Mouse (Mus musculus): ENCODE measurements at regions not wholly inside any gene's neighbourhood (a gene's known extent, or its start where the extent isn't known, plus 50 kb on each side); places are given as distances from the start of the nearest gene placed in this dataset.
"Not testable (repeated sequence)": the region's sequence is repeated elsewhere in the genome, so short reads cannot be mapped to it uniquely, and the experiment has no call there.

GRCm38 (mm10) chr7:70274312-70274711 lies 92.2 kb downstream of the Nr2f2 start:
- DNase-seq (ENCODE audit: low spot score) (no peak), ATAC-seq (ENCODE audit: insufficient number of reproducible peaks, low FRiP score, low TSS enrichment, low read depth) (no peak)
- Histone ChIP-seq H3K36me3 (ENCODE audit: control insufficient read depth, insufficient read depth, low read length) (no peaks in the 10 kb centered on the region), H3K4me2 (ENCODE audit: low read depth, severe bottlenecking) (no peak overlapping the region), H3K4me3 (ENCODE audit: low read depth, low read length) (no peak overlapping the region), H3K9ac (ENCODE audit: low read length) (no peak overlapping the region), H3K27me3 (ENCODE audit: control insufficient read depth, insufficient read depth, low read length) (peaks cover 9% of the 10 kb centered on the region), H3K9me3 (ENCODE audit: control insufficient read depth, low read length) (no peaks in the 10 kb centered on the region), H3K27ac (replicated peaks; ENCODE audit: low read depth, low read length) (no peak overlapping the region), H3K4me1 (ENCODE audit: control insufficient read depth, insufficient read depth, low read length) (no peaks in the 10 kb centered on the region)
- 38% methylated on average over 2 of the region's 2 CpGs for WGBS

- Histone ChIP-seq H3K4me3 (ENCODE audit: low read depth, low read length) (no peak overlapping the region), H3K36me3 (ENCODE audit: control insufficient read depth, insufficient read depth, low read length) (no peaks in the 10 kb centered on the region), H3K9ac (ENCODE audit: low read length) (no peak overlapping the region), H3K4me2 (ENCODE audit: low read depth, severe bottlenecking) (no peak overlapping the region), H3K9me3 (ENCODE audit: control insufficient read depth, low read length) (no peaks in the 10 kb centered on the region), H3K27me3 (ENCODE audit: control insufficient read depth, insufficient read depth, low read length) (no peaks in the 10 kb centered on the region), H3K4me1 (ENCODE audit: control insufficient read depth, insufficient read depth, low read length) (no peaks in the 10 kb centered on the region), H3K27ac (replicated peaks; ENCODE audit: low read depth, low read length) (no peak overlapping the region)
- ATAC-seq (ENCODE audit: insufficient number of reproducible peaks, low FRiP score, low TSS enrichment, low read depth): no peak
- no peak for DNase-seq (ENCODE audit: low spot score)
- WGBS: 75% methylated on average over 4 of the region's 4 CpGs
Observed at GRCm38 (mm10) chr7:70267075-70267474, 99.5 kb downstream of the Nr2f2 start.

GRCm38 (mm10) chr7:70256806-70257205 lies 109.7 kb downstream of the Nr2f2 start:
- H3K4me1 ChIP-seq (ENCODE audit: control insufficient read depth, insufficient read depth, low read length): no peaks in the 10 kb centered on the region
- WGBS: 93% methylated on average over 4 of the region's 4 CpGs
- H3K9ac ChIP-seq (ENCODE audit: low read length): no peak overlapping the region
- no peak overlapping the region for H3K4me3 ChIP-seq (ENCODE audit: low read depth, low read length)
- H3K9me3 ChIP-seq (ENCODE audit: control insufficient read depth, low read length): no peaks in the 10 kb centered on the region
- DNase-seq (ENCODE audit: low spot score) (no peak), ATAC-seq (ENCODE audit: insufficient number of reproducible peaks, low FRiP score, low TSS enrichment, low read depth) (no peak)
- H3K36me3 ChIP-seq (ENCODE audit: control insufficient read depth, insufficient read depth, low read length): no peaks in the 10 kb centered on the region
- no peak overlapping the region for H3K27ac ChIP-seq (replicated peaks; ENCODE audit: low read depth, low read length)
- H3K27me3 ChIP-seq (ENCODE audit: control insufficient read depth, insufficient read depth, low read length): no peaks in the 10 kb centered on the region
- H3K4me2 ChIP-seq (ENCODE audit: low read depth, severe bottlenecking): no peak overlapping the region

- no peak for ATAC-seq (ENCODE audit: insufficient number of reproducible peaks, low FRiP score, low TSS enrichment, low read depth)
- no peak overlapping the region for H3K4me3 ChIP-seq (ENCODE audit: low read depth, low read length)
- no peaks in the 10 kb centered on the region for H3K9me3 ChIP-seq (ENCODE audit: control insufficient read depth, low read length)
- DNase-seq (ENCODE audit: low spot score): no peak
- H3K4me2 ChIP-seq (ENCODE audit: low read depth, severe bottlenecking): no peak overlapping the region
- H3K27me3 ChIP-seq (ENCODE audit: control insufficient read depth, insufficient read depth, low read length): no peaks in the 10 kb centered on the region
- H3K36me3 ChIP-seq (ENCODE audit: control insufficient read depth, insufficient read depth, low read length): no peaks in the 10 kb centered on the region
- no peaks in the 10 kb centered on the region for H3K4me1 ChIP-seq (ENCODE audit: control insufficient read depth, insufficient read depth, low read length)
- no peak overlapping the region for H3K27ac ChIP-seq (replicated peaks; ENCODE audit: low read depth, low read length)
- no peak overlapping the region for H3K9ac ChIP-seq (ENCODE audit: low read length)
- WGBS: 88% methylated on average over 3 of the region's 3 CpGs
Observed at GRCm38 (mm10) chr7:70255072-70255471, 111.5 kb downstream of the Nr2f2 start.

- DNase-seq (ENCODE audit: low spot score): no peak
- no peak overlapping the region for H3K4me2 ChIP-seq (ENCODE audit: low read depth, severe bottlenecking)
- 77% methylated on average over 4 of the region's 4 CpGs for WGBS
- no peaks in the 10 kb centered on the region for H3K4me1 ChIP-seq (ENCODE audit: control insufficient read depth, insufficient read depth, low read length)
- H3K4me3 ChIP-seq (ENCODE audit: low read depth, low read length): no peak overlapping the region
- H3K9me3 ChIP-seq (ENCODE audit: control insufficient read depth, low read length): no peaks in the 10 kb centered on the region
- H3K27ac ChIP-seq (replicated peaks; ENCODE audit: low read depth, low read length): no peak overlapping the region
- ATAC-seq (ENCODE audit: insufficient number of reproducible peaks, low FRiP score, low TSS enrichment, low read depth): no peak
- H3K36me3 ChIP-seq (ENCODE audit: control insufficient read depth, insufficient read depth, low read length): no peaks in the 10 kb centered on the region
- H3K9ac ChIP-seq (ENCODE audit: low read length): no peak overlapping the region
- H3K27me3 ChIP-seq (ENCODE audit: control insufficient read depth, insufficient read depth, low read length): no peaks in the 10 kb centered on the region
Observed at GRCm38 (mm10) chr7:70253275-70253674, 113.3 kb downstream of the Nr2f2 start.

GRCm38 (mm10) chr7:70239059-70239458 lies 127.5 kb downstream of the Nr2f2 start:
- H3K9me3 ChIP-seq (ENCODE audit: control insufficient read depth, low read length); H3K36me3 ChIP-seq (ENCODE audit: control insufficient read depth, insufficient read depth, low read length); H3K4me1 ChIP-seq (ENCODE audit: control insufficient read depth, insufficient read depth, low read length); H3K9ac ChIP-seq (ENCODE audit: low read length); H3K27me3 ChIP-seq (ENCODE audit: control insufficient read depth, insufficient read depth, low read length); H3K27ac ChIP-seq (replicated peaks; ENCODE audit: low read depth, low read length); ATAC-seq (ENCODE audit: insufficient number of reproducible peaks, low FRiP score, low TSS enrichment, low read depth); H3K4me3 ChIP-seq (ENCODE audit: low read depth, low read length); H3K4me2 ChIP-seq (ENCODE audit: low read depth, severe bottlenecking); DNase-seq (ENCODE audit: low spot score): not testable (repeated sequence)
- WGBS: 89% methylated on average over 9 of the region's 9 CpGs

- Histone ChIP-seq H3K4me1 (ENCODE audit: control insufficient read depth, insufficient read depth, low read length) (no peaks in the 10 kb centered on the region), H3K4me3 (ENCODE audit: low read depth, low read length) (no peak overlapping the region), H3K9ac (ENCODE audit: low read length) (no peak overlapping the region), H3K27ac (replicated peaks; ENCODE audit: low read depth, low read length) (no peak overlapping the region), H3K27me3 (ENCODE audit: control insufficient read depth, insufficient read depth, low read length) (no peaks in the 10 kb centered on the region), H3K4me2 (ENCODE audit: low read depth, severe bottlenecking) (no peak overlapping the region), H3K36me3 (ENCODE audit: control insufficient read depth, insufficient read depth, low read length) (no peaks in the 10 kb centered on the region), H3K9me3 (ENCODE audit: control insufficient read depth, low read length) (no peaks in the 10 kb centered on the region)
- ATAC-seq (ENCODE audit: insufficient number of reproducible peaks, low FRiP score, low TSS enrichment, low read depth): no peak
- no peak for DNase-seq (ENCODE audit: low spot score)
- 27% methylated on average over 6 of the region's 6 CpGs for WGBS
Observed at GRCm38 (mm10) chr7:70219310-70219709, 147.2 kb downstream of the Nr2f2 start.

- Histone ChIP-seq H3K4me2 (ENCODE audit: low read depth, severe bottlenecking) (no peak overlapping the region), H3K4me1 (ENCODE audit: control insufficient read depth, insufficient read depth, low read length) (no peaks in the 10 kb centered on the region), H3K4me3 (ENCODE audit: low read depth, low read length) (no peak overlapping the region), H3K27me3 (ENCODE audit: control insufficient read depth, insufficient read depth, low read length) (no peaks in the 10 kb centered on the region), H3K27ac (replicated peaks; ENCODE audit: low read depth, low read length) (no peak overlapping the region), H3K9me3 (ENCODE audit: control insufficient read depth, low read length) (no peaks in the 10 kb centered on the region), H3K36me3 (ENCODE audit: control insufficient read depth, insufficient read depth, low read length) (no peaks in the 10 kb centered on the region), H3K9ac (ENCODE audit: low read length) (no peak overlapping the region)
- no peak for DNase-seq (ENCODE audit: low spot score)
- 80% methylated on average over 2 of the region's 2 CpGs for WGBS
- ATAC-seq (ENCODE audit: insufficient number of reproducible peaks, low FRiP score, low TSS enrichment, low read depth): no peak
Observed at GRCm38 (mm10) chr7:70217137-70217536, 149.4 kb downstream of the Nr2f2 start.

GRCm38 (mm10) chr7:70213970-70214520 lies 152.5 kb downstream of the Nr2f2 start:
- H3K4me2 ChIP-seq (ENCODE audit: low read depth, severe bottlenecking): no peak overlapping the region
- H3K36me3 ChIP-seq (ENCODE audit: control insufficient read depth, insufficient read depth, low read length): no peaks in the 10 kb centered on the region
- no peak overlapping the region for H3K27ac ChIP-seq (replicated peaks; ENCODE audit: low read depth, low read length)
- no peak for DNase-seq (ENCODE audit: low spot score)
- H3K27me3 ChIP-seq (ENCODE audit: control insufficient read depth, insufficient read depth, low read length): no peaks in the 10 kb centered on the region
- no peaks in the 10 kb centered on the region for H3K4me1 ChIP-seq (ENCODE audit: control insufficient read depth, insufficient read depth, low read length)
- no peaks in the 10 kb centered on the region for H3K9me3 ChIP-seq (ENCODE audit: control insufficient read depth, low read length)
- no peak overlapping the region for H3K9ac ChIP-seq (ENCODE audit: low read length)
- no peak for ATAC-seq (ENCODE audit: insufficient number of reproducible peaks, low FRiP score, low TSS enrichment, low read depth)
- WGBS: 48% methylated on average over 4 of the region's 4 CpGs
- H3K4me3 ChIP-seq (ENCODE audit: low read depth, low read length): no peak overlapping the region

Data from limb, embryonic 11.5 days (tissue).